Mouse (Mus musculus) neural tube, embryonic 11.5 days (tissue): ENCODE measurements around the gene Cenpf. TPM values are rescaled to one million over a fixed set of nuclear protein-coding genes. Genes with fewer than 3 reads are reported as not detected.

ENCODE experiments used
- ATAC-seq: fragments of 200-750 bp; cut with Nextera tagmentation; 2 replicates; pipeline ENCODE4 v1.8.0; 2017; ENCODE audit warnings: moderate number of reproducible peaks, mild to moderate bottlenecking, moderate TSS enrichment, moderate library complexity; ENCODE audit not compliant: insufficient read depth, low FRiP score, low TSS enrichment
- DNase-seq: peaks from one replicate; pipeline ENCODE4 v3.0.0-alpha.2; 2015; ENCODE audit warnings: low spot score
- H3K27ac ChIP-seq: fragments of 300-500 bp; sonication (generic); 2 replicates; pipeline ENCODE4 v1.5.1; 2014; ENCODE audit warnings: low read depth, mild to moderate bottlenecking, low read length
- H3K27me3 ChIP-seq: fragments of 300-500 bp; sonication (generic); 2 replicates; pipeline ENCODE4 v1.6.1; 2014; ENCODE audit warnings: mild to moderate bottlenecking, low read length, mixed read lengths; ENCODE audit not compliant: control insufficient read depth, insufficient read depth
- H3K36me3 ChIP-seq: fragments of 300-500 bp; sonication (generic); 2 replicates; pipeline ENCODE4 v1.6.1; 2014; ENCODE audit warnings: mild to moderate bottlenecking, low read length, moderate library complexity, mixed read lengths; ENCODE audit not compliant: control insufficient read depth, insufficient read depth
- H3K4me1 ChIP-seq: fragments of 300-500 bp; sonication (generic); 2 replicates; pipeline ENCODE4 v1.6.1; 2014; ENCODE audit warnings: low read length, mixed read lengths; ENCODE audit not compliant: control insufficient read depth, insufficient read depth
- H3K4me2 ChIP-seq: fragments of 300-500 bp; sonication (generic); 2 replicates; pipeline ENCODE4 v1.6.1; 2014; ENCODE audit warnings: low read depth, mild to moderate bottlenecking, moderate library complexity
- H3K4me3 ChIP-seq: fragments of 300-500 bp; sonication (generic); 2 replicates; pipeline ENCODE4 v1.5.1; 2014; ENCODE audit warnings: low read depth, low read length
- H3K9ac ChIP-seq: fragments of 300-500 bp; sonication (generic); 2 replicates; pipeline ENCODE4 v1.6.1; 2014; ENCODE audit warnings: mild to moderate bottlenecking, low read length
- H3K9me3 ChIP-seq: fragments of 300-500 bp; sonication (generic); 2 replicates; pipeline ENCODE4 v1.6.1; 2016; ENCODE audit warnings: low read length; ENCODE audit not compliant: control insufficient read depth
- WGBS: fragments of 180-500 bp; shearing (Covaris S2); extraction: QIAGEN DNeasy Blood & Tissue Kit; methylation state at CpG from one replicate; pipeline ENCODE4 v1.1.7; 2014; 5-methylcytosine and 5-hydroxymethylcytosine counted together
- polyA plus RNA-seq: library from polyadenylated mRNA; unstranded; fragments of >200 nt; fragmentation: Nextera tagmentation; extraction: Ambion mirVana; gene quantifications from 2 replicates; pipeline ENCODE4 v1.2.1, GENCODE M21; 2014

The Cenpf gene
- polyA plus RNA-seq, 1 experiment from 2014 or later = 90.0 TPM

DNA sequence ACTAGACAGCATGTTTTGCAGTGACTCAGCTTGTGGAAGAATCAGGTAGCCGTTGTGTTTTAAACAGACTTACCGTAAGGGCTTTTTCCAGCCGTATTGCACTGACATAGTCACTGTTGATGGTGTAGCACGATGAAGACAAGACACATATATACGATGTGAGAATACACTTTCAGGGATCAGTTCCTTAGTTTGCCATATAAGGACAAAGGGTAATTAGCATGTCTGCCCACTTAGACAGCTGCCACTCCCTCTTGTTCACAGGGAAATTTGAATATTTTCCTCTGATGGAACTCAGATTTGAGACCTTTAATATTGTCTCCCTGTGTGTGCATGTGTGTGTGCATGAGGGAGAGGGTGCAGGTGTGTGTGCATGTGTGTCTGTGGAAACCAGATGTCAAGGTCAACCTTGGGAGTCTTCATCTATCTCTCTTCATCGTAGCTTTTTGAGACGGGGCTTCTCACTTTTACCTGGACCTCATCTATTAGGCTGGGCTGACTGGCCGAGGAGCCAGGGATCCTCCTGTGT, 82.2 kb downstream of the Cenpf start:
- no peak overlapping the region for H3K4me2 ChIP-seq
- H3K27ac ChIP-seq = no peak overlapping the region
- ATAC-seq = no peak
- 90% methylated on average over 8 of the region's 8 CpGs for WGBS
- H3K36me3 ChIP-seq = no peaks in the 10 kb centered on the region
- H3K27me3 ChIP-seq = no peaks in the 10 kb centered on the region
- no peaks in the 10 kb centered on the region for H3K9me3 ChIP-seq
- no peak overlapping the region for H3K9ac ChIP-seq
- DNase-seq = no peak
- H3K4me1 ChIP-seq = no peaks in the 10 kb centered on the region
- H3K4me3 ChIP-seq = no peak overlapping the region

DNA sequence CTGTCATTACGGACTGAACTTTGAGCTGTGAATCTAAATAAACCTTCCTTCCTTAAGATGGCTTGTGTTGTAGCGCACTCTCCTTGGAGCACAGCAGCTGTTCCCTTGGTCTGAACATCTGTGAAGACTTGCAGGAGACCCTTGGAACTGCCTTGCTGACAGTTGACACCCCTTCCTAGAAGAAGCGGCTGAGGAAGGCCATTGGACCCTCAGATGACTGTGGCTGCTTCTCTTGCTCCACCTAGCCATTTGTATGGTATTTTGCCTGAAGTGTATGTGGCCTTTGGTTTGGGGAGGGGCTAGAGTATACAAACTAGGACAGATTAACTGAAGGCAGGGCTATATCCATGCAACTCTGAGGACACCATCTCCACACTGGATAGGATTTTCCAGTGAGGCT, 90.8 kb downstream of the Cenpf start:
- H3K4me3 ChIP-seq = no peak overlapping the region
- WGBS = 89% methylated on average over 3 of the region's 3 CpGs
- no peak for ATAC-seq

More for the DNA sequence above, 90.8 kb downstream of the Cenpf start:
- Histone ChIP-seq H3K9ac (no peak overlapping the region), H3K4me1 (no peaks in the 10 kb centered on the region), H3K4me2 (no peak overlapping the region), H3K27ac (no peak overlapping the region), H3K36me3 (no peaks in the 10 kb centered on the region), H3K9me3 (no peaks in the 10 kb centered on the region), H3K27me3 (no peaks in the 10 kb centered on the region)
- no peak for DNase-seq

Other genes starting within 250 kb of the Cenpf start
- 7.5 and 8.4 TPM in 2 replicates for gene Ptpn14, start 40.2 kb upstream of the Cenpf start, polyA plus RNA-seq
- gene Smyd2, start 234.3 kb upstream of the Cenpf start, polyA plus RNA-seq = 64.1 and 64.8 TPM in 2 replicates